Mouse (Mus musculus): ENCODE results near the gene Cdc14a.

Cdc14a gene

GRCm38 (mm10) chr3:116441518-116442205 is 17.8 kb upstream of the Cdc14a start:
- no peaks in the 10 kb centered on the region for H3K36me3 ChIP-seq (ENCODE audit: insufficient read depth, low read length)
- H3K27me3 ChIP-seq (ENCODE audit: insufficient read depth, low read length): peaks cover 8% of the 10 kb centered on the region; the same call in 1 of the 2 replicates
- TF ChIP-seq NANOG (IDR thresholded peaks at IDR 0.05; ENCODE audit: borderline replicate concordance, low read length) (no peak), CTCF (conservative IDR thresholded peaks at IDR 0.05; ENCODE audit: low read length) (no peak), POU5F1 (IDR thresholded peaks at IDR 0.05; ENCODE audit: borderline replicate concordance, low read length) (no peak)
- H3K4me3 ChIP-seq (replicated peaks; ENCODE audit: low read length): no peak overlapping the region
- H3K9me3 ChIP-seq (ENCODE audit: low read length): no peaks in the 10 kb centered on the region
- peaks cover 8% of the 10 kb centered on the region for H3K4me1 ChIP-seq (replicated peaks; ENCODE audit: low read depth, low read length)

GRCm38 (mm10) chr3:116440066-116440997 is 16.5 kb upstream of the Cdc14a start:
- no peak for TF ChIP-seq CTCF (conservative IDR thresholded peaks at IDR 0.05; ENCODE audit: low read length)
- no peak for TF ChIP-seq POU5F1 (IDR thresholded peaks at IDR 0.05; ENCODE audit: borderline replicate concordance, low read length)
- TF ChIP-seq NANOG (IDR thresholded peaks at IDR 0.05; ENCODE audit: borderline replicate concordance, low read length): no peak
- no peaks in the 10 kb centered on the region for H3K9me3 ChIP-seq (ENCODE audit: low read length)
- H3K36me3 ChIP-seq (ENCODE audit: insufficient read depth, low read length): no peaks in the 10 kb centered on the region
- peaks cover 8% of the 10 kb centered on the region; the same call in 1 of the 2 replicates for H3K27me3 ChIP-seq (ENCODE audit: insufficient read depth, low read length)
- H3K4me3 ChIP-seq (replicated peaks; ENCODE audit: low read length): no peak overlapping the region
- peaks cover 8% of the 10 kb centered on the region for H3K4me1 ChIP-seq (replicated peaks; ENCODE audit: low read depth, low read length)

GRCm38 (mm10) chr3:116436811-116437601 is 13.2 kb upstream of the Cdc14a start:
- Histone ChIP-seq H3K27me3 (ENCODE audit: insufficient read depth, low read length) (no peaks in the 10 kb centered on the region), H3K36me3 (ENCODE audit: insufficient read depth, low read length) (no peaks in the 10 kb centered on the region), H3K4me1 (replicated peaks; ENCODE audit: low read depth, low read length) (peaks cover 4% of the 10 kb centered on the region), H3K4me3 (replicated peaks; ENCODE audit: low read length) (no peak overlapping the region), H3K9me3 (ENCODE audit: low read length) (no peaks in the 10 kb centered on the region)
- TF ChIP-seq NANOG (IDR thresholded peaks at IDR 0.05; ENCODE audit: borderline replicate concordance, low read length) (no peak), POU5F1 (IDR thresholded peaks at IDR 0.05; ENCODE audit: borderline replicate concordance, low read length) (no peak), CTCF (conservative IDR thresholded peaks at IDR 0.05; ENCODE audit: low read length) (no peak)

GRCm38 (mm10) chr3:116436113-116436512 is 12.3 kb upstream of the Cdc14a start:
- Histone ChIP-seq H3K4me1 (replicated peaks; ENCODE audit: low read depth, low read length) (no peaks in the 10 kb centered on the region), H3K4me3 (replicated peaks; ENCODE audit: low read length) (no peak overlapping the region)
- TF ChIP-seq NANOG (IDR thresholded peaks at IDR 0.05; ENCODE audit: borderline replicate concordance, low read length) (no peak), CTCF (conservative IDR thresholded peaks at IDR 0.05; ENCODE audit: low read length) (no peak), POU5F1 (IDR thresholded peaks at IDR 0.05; ENCODE audit: borderline replicate concordance, low read length) (no peak)

GRCm38 (mm10) chr3:116434757-116435156 is 10.9 kb upstream of the Cdc14a start:
- TF ChIP-seq POU5F1 (IDR thresholded peaks at IDR 0.05; ENCODE audit: borderline replicate concordance, low read length) (no peak), CTCF (conservative IDR thresholded peaks at IDR 0.05; ENCODE audit: low read length) (no peak), NANOG (IDR thresholded peaks at IDR 0.05; ENCODE audit: borderline replicate concordance, low read length) (no peak)
- no peak overlapping the region for H3K4me3 ChIP-seq (replicated peaks; ENCODE audit: low read length)
- H3K36me3 ChIP-seq (ENCODE audit: insufficient read depth, low read length): no peaks in the 10 kb centered on the region
- H3K9me3 ChIP-seq (ENCODE audit: low read length): no peaks in the 10 kb centered on the region
- H3K27me3 ChIP-seq (ENCODE audit: insufficient read depth, low read length): no peaks in the 10 kb centered on the region
- no peaks in the 10 kb centered on the region for H3K4me1 ChIP-seq (replicated peaks; ENCODE audit: low read depth, low read length)

More at GRCm38 (mm10) chr3:116436113-116436512, 12.3 kb upstream of the Cdc14a start:
- H3K27me3 ChIP-seq (ENCODE audit: insufficient read depth, low read length): no peaks in the 10 kb centered on the region
- no peaks in the 10 kb centered on the region for H3K9me3 ChIP-seq (ENCODE audit: low read length)
- H3K36me3 ChIP-seq (ENCODE audit: insufficient read depth, low read length): no peaks in the 10 kb centered on the region

GRCm38 (mm10) chr3:116425901-116426300 is 2.1 kb upstream of the Cdc14a start:
- H3K36me3 ChIP-seq (ENCODE audit: insufficient read depth, low read length): no peaks in the 10 kb centered on the region
- H3K9me3 ChIP-seq (ENCODE audit: low read length): no peaks in the 10 kb centered on the region
- TF ChIP-seq POU5F1 (IDR thresholded peaks at IDR 0.05; ENCODE audit: borderline replicate concordance, low read length) (no peak), NANOG (IDR thresholded peaks at IDR 0.05; ENCODE audit: borderline replicate concordance, low read length) (no peak), CTCF (conservative IDR thresholded peaks at IDR 0.05; ENCODE audit: low read length) (no peak)
- peaks cover 20% of the 10 kb centered on the region for H3K27me3 ChIP-seq (ENCODE audit: insufficient read depth, low read length)
- H3K4me3 ChIP-seq (replicated peaks; ENCODE audit: low read length): no peak overlapping the region
- peaks cover 21% of the 10 kb centered on the region for H3K4me1 ChIP-seq (replicated peaks; ENCODE audit: low read depth, low read length)

GRCm38 (mm10) chr3:116424973-116425284 is 1.1 kb upstream of the Cdc14a start:
- H3K4me3 ChIP-seq (replicated peaks; ENCODE audit: low read length): peak overlapping the region; percentile 96
- no peaks in the 10 kb centered on the region for H3K36me3 ChIP-seq (ENCODE audit: insufficient read depth, low read length)
- peaks cover 20% of the 10 kb centered on the region for H3K27me3 ChIP-seq (ENCODE audit: insufficient read depth, low read length)
- H3K9me3 ChIP-seq (ENCODE audit: low read length): no peaks in the 10 kb centered on the region
- H3K4me1 ChIP-seq (replicated peaks; ENCODE audit: low read depth, low read length): peaks cover 23% of the 10 kb centered on the region
- no peak for TF ChIP-seq POU5F1 (IDR thresholded peaks at IDR 0.05; ENCODE audit: borderline replicate concordance, low read length)
- peak; percentile 37 for TF ChIP-seq CTCF (conservative IDR thresholded peaks at IDR 0.05; ENCODE audit: low read length)
- no peak for TF ChIP-seq NANOG (IDR thresholded peaks at IDR 0.05; ENCODE audit: borderline replicate concordance, low read length)

Measured in E14TG2a.4 (cell line).